Mouse (Mus musculus) T-helper 17 cell (primary cell): ENCODE results near the gene Arid3b.
"Not testable (repeated sequence)": the region's sequence is repeated elsewhere in the genome, so short reads cannot be mapped to it uniquely, and the experiment has no call there.

Experiments used
- in situ Hi-C, 2 experiments: fragments of 300-600 bp; cut with MboI, MseI; formaldehyde crosslinking; loops; 1 replicate in 1 of 2; 2 replicates in 1 of 2; pipeline ENCODE4 v1.15.1; 2025; ENCODE audit warnings: high pct_unique_total_duplicates in 2 of 2

The Arid3b gene

DNA sequence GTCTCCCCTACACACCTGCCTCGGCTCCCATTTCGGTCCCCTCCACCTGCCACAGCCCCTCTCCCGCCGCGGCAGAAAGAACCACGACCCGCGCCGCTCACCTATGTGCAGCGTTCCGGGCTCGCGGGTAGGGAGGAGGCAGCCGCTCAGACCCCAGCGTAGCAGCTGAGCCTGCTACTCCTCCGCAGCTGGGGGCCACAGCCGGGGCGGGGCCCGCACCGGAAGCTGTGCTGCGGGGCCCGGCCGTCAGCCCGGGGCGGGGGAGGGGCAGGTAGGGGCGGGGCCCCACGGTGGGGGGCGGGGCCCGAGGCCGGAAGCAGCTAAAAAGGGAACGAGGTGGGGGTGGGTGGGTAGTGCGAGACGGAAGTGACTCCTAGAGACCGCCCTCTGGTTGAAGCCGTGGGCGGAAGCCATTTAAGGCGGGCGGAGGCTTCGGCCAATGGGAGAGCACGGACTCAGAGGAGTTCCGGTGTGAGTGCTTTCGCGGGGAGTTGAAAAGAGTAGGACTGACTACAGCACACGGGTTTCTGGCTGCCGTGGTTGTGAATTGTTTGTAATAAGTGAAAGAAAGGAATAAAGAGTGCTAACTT, at the start of gene Arid3b:
Arid3b (minus strand) TSS at position 213 of the 590 bp plus-strand sequence.
- in situ Hi-C loops, result no loop called here

DNA sequence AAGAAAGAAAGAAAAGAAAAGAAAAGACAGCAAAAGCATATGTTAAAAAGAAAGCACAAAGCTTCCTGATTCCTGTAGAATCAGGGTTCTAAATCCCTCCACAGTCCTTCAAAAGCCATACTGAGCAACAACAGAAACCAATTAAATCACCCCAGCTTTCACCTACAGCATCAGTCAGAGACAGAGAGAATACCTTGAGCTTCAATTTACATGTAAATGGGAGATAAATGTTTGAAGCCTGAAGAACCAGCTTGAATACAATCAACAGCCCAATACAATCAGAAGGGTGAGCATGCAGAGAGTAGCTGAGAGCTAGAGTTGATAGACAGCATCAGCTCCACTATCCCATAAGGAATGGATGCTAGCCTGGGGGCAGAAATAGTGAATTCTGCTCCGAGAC, 46.8 kb upstream of the Arid3b start:
- in situ Hi-C loops, result no loop called here

DNA sequence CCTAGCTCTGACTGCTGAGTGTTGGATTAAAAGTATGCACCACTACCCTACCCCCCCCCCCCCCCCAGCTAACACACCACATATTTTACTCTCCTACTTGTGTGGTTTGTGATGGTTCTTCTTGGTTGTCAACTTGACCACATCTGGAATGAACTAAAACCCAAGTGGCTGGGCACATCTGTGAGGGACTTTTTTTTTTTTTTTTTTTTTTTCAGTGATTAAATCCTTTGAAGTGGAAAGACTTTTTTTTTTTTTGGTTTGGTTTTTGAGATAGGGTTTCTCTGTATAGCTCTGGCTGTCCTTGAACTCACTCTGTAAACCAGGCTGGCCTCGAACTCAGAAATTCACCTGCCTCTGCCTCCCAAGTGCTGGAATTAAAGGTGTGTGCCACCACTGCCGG, 45.2 kb upstream of the Arid3b start:
- in situ Hi-C loops, result not testable (repeated sequence)

DNA sequence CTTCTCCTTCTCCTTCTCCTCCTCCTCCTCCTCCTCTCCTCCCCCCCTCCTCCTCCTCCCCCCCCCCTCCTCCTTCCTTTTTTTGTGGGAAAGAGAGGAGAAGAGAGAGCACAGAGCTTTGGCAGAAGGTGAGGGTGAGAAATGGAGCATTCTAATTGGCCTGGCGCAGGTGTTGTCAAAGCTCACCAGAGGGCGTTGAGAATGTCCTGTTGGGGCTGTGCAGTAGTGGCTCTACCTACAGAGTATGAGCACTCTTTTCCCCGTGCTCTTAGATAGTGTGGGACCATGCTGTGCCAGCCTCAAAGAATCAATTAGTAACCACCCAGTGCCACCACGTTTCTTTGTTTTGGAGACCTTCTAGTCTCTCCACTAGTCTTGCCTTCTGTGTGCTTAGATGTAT, 43.7 kb upstream of the Arid3b start:
- in situ Hi-C loops, result no loop called here

DNA sequence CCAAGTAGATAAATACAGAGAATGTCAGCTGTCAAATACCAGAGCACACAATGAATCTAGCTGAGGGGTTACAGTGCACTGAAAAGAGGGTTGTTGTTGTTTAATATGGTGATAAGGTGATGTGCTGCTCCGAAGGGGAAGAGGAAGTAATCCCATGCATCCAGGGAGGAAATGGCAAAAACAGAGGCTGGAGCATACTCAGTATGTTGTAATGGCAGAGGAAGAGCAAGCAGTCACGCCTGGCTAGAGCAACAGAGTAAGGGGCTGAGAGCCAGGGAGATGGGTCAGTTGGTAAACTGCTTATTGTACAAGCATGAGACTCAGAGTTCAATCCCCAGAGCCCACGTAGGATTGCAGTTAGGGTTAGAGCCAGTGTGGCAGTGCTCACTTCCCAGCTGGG, 42.6 kb upstream of the Arid3b start:
- in situ Hi-C loops, result no loop called here

DNA sequence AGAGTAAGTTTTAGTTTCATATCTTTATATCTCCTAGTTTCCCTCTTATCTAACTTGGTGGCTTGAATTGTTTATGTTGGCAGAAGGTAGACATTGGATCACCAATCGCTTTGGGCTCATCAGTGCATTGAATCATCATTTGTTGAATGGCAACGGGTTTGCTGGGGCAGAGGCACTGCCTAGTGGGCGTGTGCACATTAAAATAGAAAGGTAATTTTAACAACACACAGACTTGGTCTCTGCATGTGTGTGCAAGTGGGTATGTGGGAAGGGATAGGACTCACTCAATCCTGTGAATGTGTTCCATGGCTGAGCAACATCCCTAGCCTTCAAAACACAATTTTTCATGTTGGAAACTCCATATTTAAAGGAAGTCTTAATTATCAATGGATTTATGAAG, 38.4 kb upstream of the Arid3b start:
- in situ Hi-C loops, result no loop called here

DNA sequence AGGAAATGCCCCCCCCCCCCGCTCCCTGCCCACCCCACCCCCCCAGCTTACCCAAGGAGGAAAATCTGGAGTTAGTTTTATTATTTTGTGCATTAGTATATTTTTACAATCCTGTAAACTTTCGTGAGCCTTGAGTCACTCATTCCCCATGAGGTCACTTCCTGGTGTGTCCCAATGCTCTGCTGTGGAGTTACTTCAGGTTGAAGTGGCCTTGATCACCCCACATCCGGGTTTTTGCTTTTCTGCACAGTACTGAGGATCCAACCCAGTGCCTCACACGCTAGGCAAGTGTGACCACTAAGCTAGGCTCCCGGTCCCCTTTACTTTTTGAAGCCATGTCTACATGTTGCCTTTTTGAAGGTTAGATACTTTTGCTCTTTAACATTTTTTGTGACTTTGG, 37.5 kb upstream of the Arid3b start:
- in situ Hi-C loops, result no loop called here

DNA sequence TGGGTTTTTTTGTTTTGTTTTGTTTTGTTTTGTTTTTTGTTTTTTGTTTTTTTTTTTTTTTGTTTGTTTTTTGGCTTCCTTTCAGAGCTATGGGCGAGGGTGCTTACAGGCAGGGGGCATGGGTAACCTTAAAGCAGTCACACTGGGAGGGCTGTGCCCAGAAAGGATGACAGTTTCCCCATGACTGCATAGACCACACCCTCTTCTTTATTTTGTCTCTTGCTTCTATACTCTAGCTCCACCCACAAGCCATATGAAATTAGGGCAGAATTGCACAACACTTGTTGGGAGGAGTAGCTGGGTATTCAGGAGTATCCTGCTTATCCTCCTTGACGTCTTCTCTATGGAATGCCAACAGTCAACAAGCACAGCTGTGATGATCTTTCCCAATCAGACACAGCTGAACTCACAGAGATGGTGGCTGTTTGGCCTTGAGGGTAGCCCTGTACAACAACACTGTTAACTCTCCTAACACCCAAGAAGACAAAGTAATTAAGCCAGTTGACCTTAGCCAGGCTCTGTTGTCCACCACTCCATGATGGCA, 33.8 kb upstream of the Arid3b start:
- in situ Hi-C loops, result no loop called here

DNA sequence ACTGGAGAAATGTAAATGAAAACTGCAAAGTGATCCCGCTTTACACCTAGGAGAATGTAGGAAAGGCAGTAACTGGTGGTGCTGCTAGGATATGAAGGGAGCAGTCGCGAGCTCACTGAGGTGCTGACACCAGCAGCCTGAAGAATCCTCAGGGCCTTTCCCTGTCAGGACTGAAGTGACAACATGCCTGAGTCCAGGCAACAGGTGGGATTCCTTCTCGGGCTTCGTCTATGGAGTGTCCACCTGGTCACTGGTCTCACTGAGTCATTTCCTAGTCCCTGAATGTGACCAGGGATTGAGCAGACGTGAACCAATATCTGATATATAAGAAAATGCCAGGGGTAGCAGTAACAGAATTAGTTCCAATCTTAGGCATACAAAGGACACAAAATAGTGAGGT, 32.2 kb upstream of the Arid3b start:
- in situ Hi-C loops, result loop anchor here in 1 of 2 experiments (5.0 to 10.0 kb wide), 3 partner anchors 39 to 1606 kb away; no protein-coding TSS in a partner anchor

DNA sequence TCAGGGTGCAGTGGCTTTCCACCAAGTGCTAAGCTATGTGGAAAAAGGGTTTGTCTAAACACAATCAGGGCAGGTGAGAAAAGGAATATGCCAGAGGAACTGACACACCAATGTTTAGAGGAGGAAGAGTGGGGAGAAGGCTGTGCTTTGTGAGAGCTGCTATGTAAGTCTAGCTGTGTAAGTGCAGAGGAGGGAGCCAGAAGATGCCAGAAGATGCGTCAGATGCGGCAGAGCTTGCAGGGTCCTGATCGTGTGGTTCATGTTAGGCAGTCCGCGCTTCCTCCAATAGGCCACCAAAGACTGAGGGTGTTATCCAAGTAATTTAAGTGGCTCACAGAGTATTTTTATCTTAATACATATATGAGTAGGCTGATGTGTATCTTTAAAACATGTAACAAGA, 31.3 kb upstream of the Arid3b start:
- in situ Hi-C loops, result loop anchor here in 1 of 2 experiments (5.0 to 10.0 kb wide), 3 partner anchors 39 to 1607 kb away; no protein-coding TSS in a partner anchor

DNA sequence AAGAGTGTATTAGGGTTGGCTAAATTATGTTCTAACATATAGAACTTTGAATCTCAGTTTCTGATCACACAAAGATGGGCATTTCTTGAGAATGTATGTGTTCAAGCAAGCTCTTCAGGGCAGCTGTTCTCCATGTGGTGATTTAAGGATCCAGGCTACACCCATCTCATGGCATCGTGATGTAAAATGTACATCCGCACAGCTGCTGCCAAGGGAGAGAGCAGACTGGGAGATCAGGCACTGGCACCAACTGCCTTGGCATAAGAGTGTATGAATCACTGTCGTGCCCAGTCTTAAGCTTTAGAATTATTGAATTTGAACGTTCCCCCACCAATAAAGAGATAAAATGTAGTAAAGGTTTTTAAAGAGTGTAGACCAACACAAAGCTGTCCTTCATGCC, 30.6 kb upstream of the Arid3b start:
- in situ Hi-C loops, result loop anchor here in 1 of 2 experiments (5.0 to 10.0 kb wide), 3 partner anchors 40 to 1608 kb away; no protein-coding TSS in a partner anchor

DNA sequence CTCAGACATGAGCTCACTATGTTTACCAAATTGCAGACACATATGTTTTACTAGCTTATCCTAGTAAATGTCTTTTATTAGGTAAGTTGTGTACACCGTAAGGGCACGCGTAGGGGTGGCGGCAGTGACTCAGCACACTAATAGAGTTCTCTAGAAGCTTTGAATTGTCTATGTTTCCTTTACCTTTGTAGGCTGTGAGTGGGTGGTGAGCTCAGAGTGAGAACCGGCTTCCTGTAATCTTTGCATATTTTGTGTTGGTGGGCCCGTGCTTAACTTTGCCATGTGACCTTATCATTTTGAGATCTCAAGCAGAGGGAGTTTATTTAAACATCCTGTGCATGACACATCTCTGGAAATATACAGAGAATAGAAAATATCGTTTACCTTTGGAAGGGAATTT, 29.9 kb upstream of the Arid3b start:
- in situ Hi-C loops, result loop anchor here in 1 of 2 experiments (5.0 to 10.0 kb wide), 3 partner anchors 41 to 1608 kb away; no protein-coding TSS in a partner anchor

DNA sequence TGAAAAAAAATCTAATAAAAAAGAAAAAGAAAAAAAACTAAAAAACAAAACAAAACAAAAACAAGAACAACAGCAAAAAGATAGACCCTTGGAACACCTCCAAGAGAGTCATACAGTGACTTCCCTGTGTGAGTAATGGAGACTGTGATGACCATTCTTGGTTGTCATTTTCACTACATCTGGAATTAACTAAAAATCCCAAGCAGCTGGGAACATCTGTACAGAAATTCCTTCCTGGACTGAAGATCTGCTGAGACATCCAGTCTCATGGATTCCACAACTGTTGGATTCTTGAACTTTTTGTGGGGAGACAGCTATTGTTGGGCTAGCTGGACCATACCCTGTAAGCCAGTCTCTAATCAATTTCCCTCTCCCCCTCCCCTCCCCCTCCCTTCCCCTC, 27.7 kb upstream of the Arid3b start:
- in situ Hi-C loops, result loop anchor here (5.0 to 10.0 kb wide), 2 partner anchors 128 to 1610 kb away; no protein-coding TSS in a partner anchor

DNA sequence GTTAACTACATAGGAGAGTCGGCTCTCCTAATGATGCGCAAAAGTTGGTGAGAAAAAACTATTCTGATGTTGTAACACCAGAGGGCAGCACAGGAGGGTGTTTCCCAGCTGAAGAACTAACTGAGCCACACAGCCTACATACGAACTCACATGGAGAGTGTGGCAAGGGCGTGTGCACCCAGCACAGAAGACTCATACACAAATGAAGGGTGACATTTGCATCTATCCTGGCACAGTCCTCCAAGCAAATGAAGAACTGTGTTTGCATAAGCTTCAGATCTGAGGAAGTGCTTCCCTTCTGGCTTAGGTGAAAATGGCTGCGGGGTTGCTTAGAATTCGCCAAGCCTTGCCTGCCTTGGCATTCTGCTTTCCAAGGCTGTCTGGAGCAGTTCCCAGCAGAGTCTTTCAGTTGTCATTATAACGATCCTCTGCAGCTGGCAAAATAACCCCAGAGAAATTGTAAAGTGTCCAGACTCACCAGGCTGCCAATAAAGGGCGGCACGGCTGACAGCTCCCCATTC, 25.4 kb upstream of the Arid3b start:
- in situ Hi-C loops, result loop anchor here (5.0 to 10.0 kb wide), 2 partner anchors 130 to 1613 kb away; no protein-coding TSS in a partner anchor

DNA sequence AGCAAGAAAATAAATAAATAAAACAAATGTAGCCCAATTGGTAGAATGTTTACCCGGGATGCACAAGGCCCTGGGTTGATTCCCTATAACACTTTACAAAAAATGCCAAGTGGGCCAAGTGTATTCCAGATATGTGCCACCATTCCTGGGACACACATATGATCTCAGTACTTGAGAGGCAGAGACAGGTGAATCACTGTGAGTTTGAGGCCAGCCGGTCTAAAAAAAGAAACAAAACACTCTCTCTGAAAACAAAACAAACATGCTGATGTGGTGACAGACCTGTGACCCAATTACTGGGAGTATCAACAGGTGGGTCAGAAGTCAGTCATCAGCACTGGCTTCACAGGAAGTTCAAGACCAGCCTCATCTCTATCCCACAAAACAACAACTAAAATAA, 19.9 kb upstream of the Arid3b start:
- in situ Hi-C loops, result no loop called here

DNA sequence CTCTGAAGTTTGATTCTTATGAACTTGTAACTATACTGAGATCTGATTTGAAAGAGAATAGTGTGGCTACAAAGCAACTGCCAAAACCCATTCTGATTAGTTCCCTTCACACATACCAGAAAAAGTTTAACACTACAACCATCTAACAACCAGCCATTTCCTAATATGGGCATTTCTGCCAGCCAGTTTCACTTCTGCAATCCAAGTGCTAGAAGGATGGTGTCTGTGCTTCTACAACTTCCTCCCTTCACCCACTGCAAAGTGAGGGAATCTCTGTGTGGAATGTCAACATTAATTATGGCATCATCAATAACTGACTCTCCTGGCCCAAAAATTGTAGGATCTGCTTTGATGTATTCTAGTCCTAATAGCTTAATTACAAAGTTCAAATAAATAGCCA, 17.7 kb upstream of the Arid3b start:
- in situ Hi-C loops, result no loop called here

DNA sequence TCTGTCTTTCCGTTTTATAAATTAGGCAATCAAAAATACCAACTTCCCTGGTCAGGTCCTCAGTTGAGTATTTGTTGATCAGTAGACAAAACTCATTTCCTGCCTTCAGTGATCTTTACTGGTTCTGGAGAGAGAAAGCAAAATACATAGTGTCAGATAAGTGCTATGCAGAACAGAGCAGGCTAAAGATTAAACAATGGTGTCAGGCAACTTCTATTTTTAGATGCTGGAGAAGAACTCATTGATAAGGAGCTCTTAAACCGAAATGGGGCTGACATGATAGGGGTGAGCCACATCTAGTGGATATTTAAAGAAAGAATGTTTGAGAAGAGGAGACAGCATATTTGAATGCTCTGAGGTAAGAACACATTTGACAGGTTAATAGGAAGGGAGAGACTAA, 2.4 kb upstream of the Arid3b start:
- in situ Hi-C loops, result no loop called here

DNA sequence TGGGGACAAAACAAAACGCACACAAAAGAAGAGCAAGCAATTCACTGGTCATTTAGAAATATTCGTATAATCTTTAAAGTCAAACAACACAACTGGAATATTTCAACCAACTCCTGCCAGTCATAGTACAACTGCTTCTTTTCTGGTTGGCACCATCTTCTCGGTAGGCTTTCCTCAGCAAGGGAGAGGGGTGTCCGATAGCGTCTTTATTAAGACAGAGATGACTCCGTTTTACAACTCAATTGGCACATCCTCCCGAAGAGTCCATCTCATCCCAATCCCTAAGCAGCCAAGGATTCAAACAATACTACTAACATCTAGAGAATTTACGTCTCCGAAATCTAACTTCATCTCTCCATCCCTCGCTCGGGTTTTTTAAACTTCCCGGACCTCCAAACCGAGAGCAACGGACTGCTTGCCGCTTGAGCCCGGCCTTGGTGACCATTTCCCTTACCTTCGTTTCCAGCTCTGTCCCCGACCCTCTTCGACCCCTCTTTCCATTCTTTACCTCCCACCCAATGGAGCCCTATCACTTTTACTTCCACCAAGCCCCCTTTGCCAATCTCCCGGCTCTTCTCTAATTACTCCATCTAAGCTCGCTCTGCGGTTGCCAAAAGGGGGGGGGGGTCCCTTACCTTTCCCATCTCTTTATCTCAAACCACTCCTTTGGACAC, 615 bp downstream of the Arid3b start:
- in situ Hi-C loops, result no loop called here

DNA sequence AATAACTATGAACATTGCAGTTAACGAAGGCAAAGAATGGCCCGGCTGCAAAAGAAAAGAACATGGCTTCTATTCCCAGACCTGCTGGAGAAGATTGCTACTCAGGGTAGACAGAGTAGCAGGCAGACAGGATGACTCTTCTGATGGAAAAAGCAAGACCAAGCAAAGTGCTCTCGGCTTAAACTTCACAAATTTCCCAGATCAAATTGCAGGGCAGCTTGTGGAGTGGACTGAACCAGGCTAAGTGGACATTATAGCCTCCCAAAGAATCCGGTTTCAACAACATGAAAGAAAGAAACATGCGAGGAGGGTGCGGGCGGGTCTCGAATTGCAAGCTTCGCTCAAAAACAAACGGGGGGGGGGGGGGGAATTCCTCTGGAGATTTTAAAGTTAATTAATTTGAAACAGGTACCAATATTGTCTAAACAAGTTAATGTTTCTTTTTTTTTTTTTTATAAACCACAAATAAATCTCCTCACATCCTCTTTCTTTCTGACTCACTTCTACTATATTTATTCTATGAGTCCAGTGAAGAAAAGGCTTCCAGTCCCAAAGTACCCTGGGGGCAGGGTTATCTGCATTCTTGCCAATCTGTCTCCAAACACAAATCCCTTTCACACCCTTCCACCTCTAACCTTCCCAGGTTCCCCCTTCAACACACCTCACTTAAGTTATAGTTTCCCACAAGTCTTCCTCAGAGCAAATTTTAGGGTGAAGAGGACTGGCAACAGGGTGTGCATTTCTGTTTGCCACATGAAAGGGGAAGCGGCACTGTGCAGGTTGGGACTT, 1.8 kb downstream of the Arid3b start:
- in situ Hi-C loops, result no loop called here

DNA sequence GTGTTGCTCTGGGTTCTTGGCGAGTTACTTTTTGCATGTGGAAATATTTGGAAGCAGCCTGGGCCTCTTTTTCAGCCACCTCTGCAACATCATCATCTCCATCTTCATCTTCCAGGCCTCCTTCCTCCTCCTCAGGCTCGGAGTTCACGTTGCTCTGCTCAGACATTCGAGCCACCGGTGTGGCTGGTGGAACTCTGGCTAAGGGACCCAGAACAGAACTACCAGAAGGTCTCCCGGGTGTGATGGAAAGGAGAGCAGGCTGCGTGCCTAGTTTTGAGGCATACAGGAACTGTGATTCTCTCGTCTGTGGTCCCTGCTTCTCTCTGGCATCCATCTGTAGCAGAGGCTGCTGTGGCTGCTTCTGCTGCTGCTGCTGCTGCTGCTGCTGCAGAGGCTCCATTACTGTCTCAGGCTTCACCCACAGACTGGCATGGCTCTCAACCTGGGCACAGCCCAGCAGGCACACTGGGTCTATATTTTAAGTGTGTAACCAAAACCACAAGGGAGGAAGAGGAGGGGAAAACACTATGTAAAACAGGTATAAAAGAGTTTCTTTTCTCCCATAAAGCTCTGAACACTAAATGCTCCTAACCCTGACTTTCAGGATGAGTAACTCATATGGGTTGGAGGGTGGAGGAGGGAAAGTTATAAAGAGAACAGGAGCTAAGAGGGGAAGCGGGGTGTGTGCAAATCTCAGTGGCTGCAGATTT, 2.7 kb downstream of the Arid3b start:
- in situ Hi-C loops, result no loop called here
